Mouse (Mus musculus) thymus, adult 2 months (tissue): Measurements from ENCODE around the gene Mrpl52.

Source experiments
- CTCF ChIP-seq: fragments of 200-500 bp; IDR thresholded peaks from 2 replicates; pipeline ENCODE4 v1.5.1; 2012; ENCODE audit warnings: mild to moderate bottlenecking, control low read depth, low read length, moderate library complexity, borderline replicate concordance; ENCODE audit not compliant: control insufficient read depth, poor library complexity, insufficient read depth; ENCODE audit errors: extremely low read depth
- POLR2A ChIP-seq: fragments of 200-500 bp; IDR thresholded peaks from 2 replicates; pipeline ENCODE4 v1.6.1; 2012; ENCODE audit warnings: mild to moderate bottlenecking, low read length, control low read depth, moderate library complexity; ENCODE audit not compliant: control insufficient read depth, poor library complexity, insufficient read depth; ENCODE audit errors: extremely low read depth

GRCm38 (mm10) chr14:54417623-54418081 is 9.1 kb upstream of the Mrpl52 start, which contains the start of gene Slc7a7:
- TF ChIP-seq CTCF (no peak), POLR2A (no peak)
